Mouse (Mus musculus) MEL (cell line): ENCODE data around the gene Ubxn10. TPM values are rescaled to one million over a fixed set of nuclear protein-coding genes. Genes with fewer than 3 reads are reported as not detected.

Experiments
- DNase-seq: peaks from one replicate; pipeline ENCODE4 v3.0.0; 2011; ENCODE audit warnings: low read depth, low spot score
- H3K27ac ChIP-seq: 2 replicates; pipeline ENCODE4 v1.5.1; 2012; ENCODE audit warnings: low read depth, mild to moderate bottlenecking, control low read depth, low read length, moderate library complexity; ENCODE audit not compliant: control insufficient read depth
- H3K27me3 ChIP-seq, 2 experiments: fragments of 150-350 bp in 1 of 2; sonication (generic) in 1 of 2; 2 replicates each; pipeline ENCODE4 v1.6.1; 2012; ENCODE audit warnings: low read length in 2 of 2, mild to moderate bottlenecking in 2 of 2, improper control_type of control experiment in 1 of 2, moderate library complexity in 1 of 2; ENCODE audit not compliant: insufficient read depth in 2 of 2, control insufficient read depth in 1 of 2
- H3K36me3 ChIP-seq, 2 experiments: 2 replicates each; pipeline ENCODE4 v1.6.1; 2012 to 2014; ENCODE audit warnings: low read length in 2 of 2, improper control_type of control experiment in 1 of 2, inconsistent platforms in 1 of 2, mild to moderate bottlenecking in 1 of 2; ENCODE audit not compliant: insufficient read depth in 2 of 2, control insufficient read depth in 1 of 2
- H3K4me1 ChIP-seq, 2 experiments: fragments of 150-350 bp in 1 of 2; sonication (generic) in 1 of 2; 2 replicates each; pipeline ENCODE4 v1.6.1; 2012; ENCODE audit warnings: low read length in 2 of 2, improper control_type of control experiment in 1 of 2, mild to moderate bottlenecking in 1 of 2; ENCODE audit not compliant: insufficient read depth in 2 of 2, control insufficient read depth in 1 of 2
- H3K4me3 ChIP-seq, 2 experiments: fragments of 150-350 bp in 1 of 2; sonication (generic) in 1 of 2; 2 replicates each; pipeline ENCODE4 v1.5.1; 2012; ENCODE audit warnings: low read depth in 2 of 2, low read length in 2 of 2, mild to moderate bottlenecking in 2 of 2, moderate library complexity in 2 of 2, control low read depth in 1 of 2, improper control_type of control experiment in 1 of 2; ENCODE audit not compliant: control insufficient read depth in 1 of 2, insufficient read depth in 1 of 2
- H3K79me2 ChIP-seq: 2 replicates; pipeline ENCODE4 v1.6.1; 2012; ENCODE audit warnings: mild to moderate bottlenecking, low read length, moderate library complexity; ENCODE audit not compliant: control insufficient read depth, poor library complexity, insufficient read depth
- H3K9ac ChIP-seq: 2 replicates; pipeline ENCODE4 v1.6.1; 2012; ENCODE audit warnings: low read depth, mild to moderate bottlenecking, control low read depth, low read length, moderate library complexity; ENCODE audit not compliant: control insufficient read depth, poor library complexity, severe bottlenecking
- H3K9me3 ChIP-seq: fragments of 150-350 bp; sonication (generic); replicated peaks from 2 replicates; pipeline ENCODE4 v1.6.1; 2012; ENCODE audit warnings: mild to moderate bottlenecking, low read length, improper control_type of control experiment, moderate library complexity; ENCODE audit not compliant: insufficient read depth
- BHLHE40 ChIP-seq: IDR thresholded peaks from 2 replicates; pipeline ENCODE4 v1.6.1; 2012; ENCODE audit warnings: low read depth, mild to moderate bottlenecking, inconsistent platforms, low read length, improper control_type of control experiment, borderline replicate concordance
- CHD1 ChIP-seq: IDR thresholded peaks from 2 replicates; pipeline ENCODE4 v1.6.1; 2012; ENCODE audit warnings: low read depth, mild to moderate bottlenecking, inconsistent platforms, low read length, improper control_type of control experiment
- CTCF ChIP-seq, 3 experiments: IDR thresholded peaks in 2 of 3; conservative IDR thresholded peaks in 1 of 3; 2 replicates each; pipeline ENCODE4 v1.5.1; 2011 to 2012; ENCODE audit warnings: low read length in 3 of 3, low read depth in 2 of 3, mild to moderate bottlenecking in 2 of 3, improper control_type of control experiment in 1 of 3, inconsistent platforms in 1 of 3, mixed read lengths in 1 of 3, moderate library complexity in 1 of 3; ENCODE audit not compliant: control insufficient read depth in 1 of 3, insufficient read depth in 1 of 3, poor library complexity in 1 of 3, severe bottlenecking in 1 of 3
- EP300 ChIP-seq, 2 experiments: IDR thresholded peaks; 2 replicates each; pipeline ENCODE4 v1.6.1; 2011; ENCODE audit warnings: improper control_type of control experiment in 2 of 2, low read length in 2 of 2, low read depth in 1 of 2, mild to moderate bottlenecking in 1 of 2
- GATA1 ChIP-seq: IDR thresholded peaks from 2 replicates; pipeline ENCODE4 v1.6.1; 2011; ENCODE audit warnings: low read depth, low read length, improper control_type of control experiment
- MYB ChIP-seq: IDR thresholded peaks from 2 replicates; pipeline ENCODE4 v1.6.1; 2011; ENCODE audit warnings: mild to moderate bottlenecking, low read depth, low read length, improper control_type of control experiment
- NRF1 ChIP-seq: IDR thresholded peaks from 2 replicates; pipeline ENCODE4 v1.6.1; 2014; ENCODE audit warnings: low read depth, mild to moderate bottlenecking, inconsistent platforms, low read length, improper control_type of control experiment, moderate library complexity; ENCODE audit not compliant: poor library complexity, insufficient read depth, severe bottlenecking
- POLR2A ChIP-seq, 2 experiments: IDR thresholded peaks; 2 replicates each; pipeline ENCODE4 v1.6.1; 2011 to 2012; ENCODE audit warnings: low read length in 2 of 2, mild to moderate bottlenecking in 2 of 2, control low read depth in 1 of 2, improper control_type of control experiment in 1 of 2, low read depth in 1 of 2, moderate library complexity in 1 of 2; ENCODE audit not compliant: control insufficient read depth in 1 of 2, insufficient read depth in 1 of 2, poor library complexity in 1 of 2
- RAD21 ChIP-seq: IDR thresholded peaks from 2 replicates; pipeline ENCODE4 v1.6.1; 2011; ENCODE audit warnings: mild to moderate bottlenecking, low read depth, low read length, improper control_type of control experiment
- RCOR1 ChIP-seq: IDR thresholded peaks from 2 replicates; pipeline ENCODE4 v1.6.1; 2012; ENCODE audit warnings: low read depth, mild to moderate bottlenecking, inconsistent platforms, low read length, improper control_type of control experiment
- TCF12 ChIP-seq: IDR thresholded peaks from 2 replicates; pipeline ENCODE4 v1.6.1; 2014; ENCODE audit warnings: low read depth, mild to moderate bottlenecking, inconsistent platforms, low read length, improper control_type of control experiment, moderate library complexity
- UBTF ChIP-seq: IDR thresholded peaks from 2 replicates; pipeline ENCODE4 v1.6.1; 2012; ENCODE audit warnings: low read depth, mild to moderate bottlenecking, inconsistent platforms, low read length, improper control_type of control experiment, moderate library complexity, borderline replicate concordance; ENCODE audit not compliant: insufficient read depth
- USF2 ChIP-seq, 2 experiments: IDR thresholded peaks; 2 replicates each; pipeline ENCODE4 v1.6.1; 2011 to 2012; ENCODE audit warnings: improper control_type of control experiment in 2 of 2, low read length in 2 of 2, borderline replicate concordance in 1 of 2, inconsistent platforms in 1 of 2, low read depth in 1 of 2, mild to moderate bottlenecking in 1 of 2; ENCODE audit not compliant: insufficient read depth in 1 of 2
- ZC3H11A ChIP-seq: IDR thresholded peaks from 2 replicates; pipeline ENCODE4 v1.6.1; 2012; ENCODE audit warnings: low read depth, mild to moderate bottlenecking, inconsistent platforms, low read length, improper control_type of control experiment
- ZKSCAN1 ChIP-seq: IDR thresholded peaks from 2 replicates; pipeline ENCODE4 v1.6.1; 2012; ENCODE audit warnings: low read depth, mild to moderate bottlenecking, inconsistent platforms, low read length, improper control_type of control experiment, moderate library complexity
- ZMIZ1 ChIP-seq: IDR thresholded peaks from 2 replicates; pipeline ENCODE4 v1.6.1; 2012; ENCODE audit warnings: low read depth, mild to moderate bottlenecking, inconsistent platforms, low read length, improper control_type of control experiment, moderate library complexity
- polyA plus RNA-seq, 2 experiments: library from polyadenylated mRNA; stranded (reverse) in 1 of 2; unstranded in 1 of 2; fragments of >175 nt in 1 of 2; fragments of >200 nt in 1 of 2; gene quantifications; 2 replicates each; pipeline versions ENCODE4 v1.2.1 to v1.2.4; 2012; ENCODE audit warnings: low replicate concordance in 2 of 2, low read depth in 1 of 2; ENCODE audit not compliant: insufficient read length in 2 of 2, insufficient read depth in 1 of 2, missing spikeins in 1 of 2
- total RNA-seq: library from RNA; depleted of rRNA; stranded (reverse); fragments of 300-350 nt; gene quantifications from 2 replicates; pipeline ENCODE4 v1.2.3, GENCODE M21; 2012

Gene Ubxn10
- total and polyA plus RNA-seq, 3 experiments, result not detected

DNA sequence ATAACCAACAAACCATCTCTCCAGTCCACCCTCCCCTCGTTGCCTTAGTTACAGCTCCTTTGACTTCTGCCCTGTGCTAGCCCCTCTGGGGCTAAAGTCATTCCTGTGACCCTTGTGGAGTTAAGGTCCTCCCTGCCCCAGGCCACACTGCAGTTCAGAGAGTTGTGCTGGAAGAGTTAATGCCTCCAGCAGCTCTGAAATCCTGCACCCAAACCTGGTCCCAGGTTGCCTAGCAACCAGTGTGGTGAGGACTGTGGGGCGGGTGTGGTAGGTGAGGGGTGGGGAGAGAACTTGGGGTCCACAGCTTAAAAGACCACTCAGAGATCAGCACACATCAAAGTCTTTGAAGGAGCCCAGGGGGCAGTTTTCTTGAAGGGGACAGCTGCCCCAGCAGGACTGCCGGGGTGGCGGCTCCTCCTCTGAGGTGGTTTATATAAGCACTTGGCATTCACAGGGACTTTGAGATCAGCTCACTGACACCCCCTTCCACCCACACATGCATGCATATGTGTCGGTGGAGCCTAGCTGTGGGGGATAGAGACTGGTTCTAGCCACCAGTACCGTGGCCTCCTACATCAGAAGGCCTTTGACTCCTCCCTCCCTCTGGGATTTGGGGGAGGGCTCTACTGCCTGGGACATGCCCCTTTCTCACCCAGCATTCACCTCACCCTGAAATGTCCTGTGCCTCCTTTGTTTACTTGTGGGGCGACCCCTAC lies 2.3 kb upstream of the Ubxn10 start (continued):
- TF ChIP-seq NRF1, result no peak
- TF ChIP-seq EP300 (IDR thresholded peaks at IDR 0.05; ENCODE audit: low read depth in 1 of 2, low read length in 2 of 2), result no peak
- no peak for TF ChIP-seq BHLHE40
- TF ChIP-seq POLR2A (IDR thresholded peaks at IDR 0.05; ENCODE audit: control insufficient read depth in 1 of 2, insufficient read depth in 1 of 2, low read depth in 1 of 2, low read length in 2 of 2, poor library complexity in 1 of 2), result no peak

DNA sequence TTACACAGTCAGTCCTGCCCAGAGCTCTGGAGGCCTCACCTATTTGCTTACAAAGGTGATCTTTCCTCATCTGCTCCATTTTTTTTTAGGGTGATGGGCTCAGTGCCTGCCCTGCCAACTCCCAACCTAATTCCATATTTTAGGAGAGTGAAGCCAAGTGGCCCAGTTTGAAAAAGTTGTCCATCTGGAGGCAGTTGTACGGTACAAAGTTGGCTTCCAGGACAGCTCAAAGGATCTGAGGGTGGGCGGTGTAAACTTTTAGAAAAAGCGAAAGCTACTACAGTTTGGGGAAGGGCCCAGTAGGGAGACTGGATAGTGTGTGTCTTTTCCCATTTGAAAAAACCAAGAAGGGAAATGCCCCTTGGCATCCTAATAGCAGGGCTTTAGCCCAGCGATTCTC lies 2.1 kb downstream of the Ubxn10 start:
- no peak for TF ChIP-seq ZC3H11A
- no peak for TF ChIP-seq GATA1
- no peak for TF ChIP-seq TCF12
- TF ChIP-seq UBTF, result no peak
- TF ChIP-seq CTCF (IDR thresholded peaks at IDR 0.05 in 2 of 3, conservative IDR thresholded peaks at IDR 0.05 in 1 of 3; ENCODE audit: control insufficient read depth in 1 of 3, insufficient read depth in 1 of 3, low read depth in 2 of 3, low read length in 3 of 3, poor library complexity in 1 of 3, severe bottlenecking in 1 of 3), result no peak
- Histone ChIP-seq H3K79me2 (no peaks in the 10 kb centered on the region), H3K27ac (no peak overlapping the region), H3K9me3 (no peaks in the 10 kb centered on the region), H3K9ac (no peak overlapping the region), H3K4me3 (no peak overlapping the region), H3K4me1 (no peaks in the 10 kb centered on the region), H3K36me3 (no peaks in the 10 kb centered on the region), H3K27me3 (no peaks in the 10 kb centered on the region)
- no peak for DNase-seq

DNA sequence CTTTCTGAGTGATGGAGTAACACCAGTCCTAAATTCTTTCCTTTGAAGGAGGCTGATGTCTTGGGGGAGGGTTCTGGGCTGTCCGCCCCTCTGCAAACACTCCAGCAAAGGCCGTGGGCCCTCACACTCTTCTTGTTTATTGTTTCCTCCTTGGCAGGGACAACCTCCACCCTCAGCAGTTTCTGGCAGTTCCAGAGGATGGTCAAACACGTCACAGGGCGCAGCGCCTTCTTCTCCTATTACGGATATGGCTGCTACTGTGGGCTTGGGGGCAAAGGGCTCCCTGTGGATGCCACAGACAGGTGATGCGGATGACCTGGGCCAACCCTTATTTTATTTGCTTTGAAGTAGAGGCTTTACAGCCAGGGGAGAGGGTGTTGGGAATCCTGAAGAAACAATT lies 2.9 kb downstream of the Ubxn10 start:
- TF ChIP-seq MYB (no peak), USF2 (IDR thresholded peaks at IDR 0.05; ENCODE audit: borderline replicate concordance in 1 of 2, insufficient read depth in 1 of 2, low read depth in 1 of 2, low read length in 2 of 2) (no peak), RAD21 (no peak), CHD1 (no peak), ZMIZ1 (no peak), POLR2A (IDR thresholded peaks at IDR 0.05; ENCODE audit: control insufficient read depth in 1 of 2, insufficient read depth in 1 of 2, low read depth in 1 of 2, low read length in 2 of 2, poor library complexity in 1 of 2) (no peak), RCOR1 (no peak), ZKSCAN1 (no peak)
- Histone ChIP-seq H3K9ac (no peak overlapping the region), H3K9me3 (no peaks in the 10 kb centered on the region), H3K27me3 (no peaks in the 10 kb centered on the region), H3K27ac (no peak overlapping the region), H3K4me3 (no peak overlapping the region), H3K36me3 (no peaks in the 10 kb centered on the region), H3K79me2 (no peaks in the 10 kb centered on the region), H3K4me1 (no peaks in the 10 kb centered on the region)
- no peak for DNase-seq
